Mouse (Mus musculus) spleen, adult 2 months (tissue): ENCODE results near the gene Klk1.

Source experiments
- CTCF ChIP-seq: fragments of 200-500 bp; IDR thresholded peaks from 2 replicates; pipeline ENCODE4 v1.5.1; 2011; ENCODE audit warnings: mild to moderate bottlenecking, inconsistent platforms; ENCODE audit not compliant: insufficient read depth, insufficient read length, insufficient replicate concordance; ENCODE audit errors: extremely low read depth
- POLR2A ChIP-seq: fragments of 200-500 bp; IDR thresholded peaks from 2 replicates; pipeline ENCODE4 v1.6.1; 2011; ENCODE audit warnings: low read depth, low read length, inconsistent platforms

- TF ChIP-seq CTCF (no peak), POLR2A (no peak)
Observed at GRCm38 (mm10) chr7:44215645-44216044, 9.5 kb upstream of the Klk1 start, which contains the start of gene Klk1b5.
